Mouse (Mus musculus): ENCODE results near the gene Tnfrsf21. TPM values are rescaled to one million over a fixed set of nuclear protein-coding genes. Genes with fewer than 3 reads are reported as not detected.

Gene Tnfrsf21
- polyA plus RNA-seq, 1 experiment from 2014 or later, result 45.3 TPM

- H3K4me2 ChIP-seq (ENCODE audit: low read length), result no peak overlapping the region
- H3K9ac ChIP-seq (ENCODE audit: low read length), result no peak overlapping the region
- ATAC-seq, result no peak
These were observed 28.7 kb upstream of the Tnfrsf21 start for GRCm38 (mm10) chr17:42987692-42988091.

GRCm38 (mm10) chr17:42989981-42990380 lies 26.4 kb upstream of the Tnfrsf21 start:
- no peak for ATAC-seq
- Histone ChIP-seq H3K9me3 (replicated peaks; ENCODE audit: control insufficient read depth, low read length) (no peaks in the 10 kb centered on the region), H3K36me3 (ENCODE audit: control insufficient read depth, insufficient read depth, low read length) (no peaks in the 10 kb centered on the region), H3K4me2 (ENCODE audit: low read length) (no peak overlapping the region), H3K4me1 (ENCODE audit: control insufficient read depth, insufficient read depth, low read length) (no peaks in the 10 kb centered on the region), H3K9ac (ENCODE audit: low read length) (no peak overlapping the region), H3K27me3 (replicated peaks; ENCODE audit: control insufficient read depth, insufficient read depth, low read length) (no peaks in the 10 kb centered on the region), H3K4me3 (ENCODE audit: low read depth, low read length) (no peak overlapping the region), H3K27ac (ENCODE audit: low read depth, low read length) (no peak overlapping the region)
- no peak for DNase-seq (ENCODE audit: low spot score)
- 89% methylated on average over 4 of the region's 4 CpGs for WGBS

More at GRCm38 (mm10) chr17:42987692-42988091, 28.7 kb upstream of the Tnfrsf21 start:
- Histone ChIP-seq H3K27ac (ENCODE audit: low read depth, low read length) (no peak overlapping the region), H3K4me3 (ENCODE audit: low read depth, low read length) (no peak overlapping the region), H3K4me1 (ENCODE audit: control insufficient read depth, insufficient read depth, low read length) (no peaks in the 10 kb centered on the region), H3K9me3 (replicated peaks; ENCODE audit: control insufficient read depth, low read length) (no peaks in the 10 kb centered on the region), H3K36me3 (ENCODE audit: control insufficient read depth, insufficient read depth, low read length) (no peaks in the 10 kb centered on the region), H3K27me3 (replicated peaks; ENCODE audit: control insufficient read depth, insufficient read depth, low read length) (no peaks in the 10 kb centered on the region)
- WGBS, result 26% methylated on average over 4 of the region's 4 CpGs
- DNase-seq (ENCODE audit: low spot score), result no peak

GRCm38 (mm10) chr17:42991112-42991511 lies 25.2 kb upstream of the Tnfrsf21 start:
- Histone ChIP-seq H3K4me3 (ENCODE audit: low read depth, low read length) (no peak overlapping the region), H3K9ac (ENCODE audit: low read length) (no peak overlapping the region), H3K4me2 (ENCODE audit: low read length) (no peak overlapping the region), H3K27ac (ENCODE audit: low read depth, low read length) (no peak overlapping the region), H3K36me3 (ENCODE audit: control insufficient read depth, insufficient read depth, low read length) (no peaks in the 10 kb centered on the region), H3K4me1 (ENCODE audit: control insufficient read depth, insufficient read depth, low read length) (no peaks in the 10 kb centered on the region), H3K27me3 (replicated peaks; ENCODE audit: control insufficient read depth, insufficient read depth, low read length) (no peaks in the 10 kb centered on the region), H3K9me3 (replicated peaks; ENCODE audit: control insufficient read depth, low read length) (no peaks in the 10 kb centered on the region)
- WGBS, result 55% methylated on average over 11 of the region's 11 CpGs
- ATAC-seq, result no peak
- no peak for DNase-seq (ENCODE audit: low spot score)

GRCm38 (mm10) chr17:42999446-42999977 lies 16.8 kb upstream of the Tnfrsf21 start:
- ATAC-seq, result no peak

GRCm38 (mm10) chr17:43000598-43000997 lies 15.8 kb upstream of the Tnfrsf21 start:
- 87% methylated on average over 7 of the region's 7 CpGs for WGBS
- no peak overlapping the region for H3K4me3 ChIP-seq (ENCODE audit: low read depth, low read length)

More at GRCm38 (mm10) chr17:42999446-42999977, 16.8 kb upstream of the Tnfrsf21 start:
- H3K9ac ChIP-seq (ENCODE audit: low read length), result no peak overlapping the region
- no peak overlapping the region for H3K27ac ChIP-seq (ENCODE audit: low read depth, low read length)
- 73% methylated on average over 7 of the region's 7 CpGs for WGBS
- no peaks in the 10 kb centered on the region for H3K27me3 ChIP-seq (replicated peaks; ENCODE audit: control insufficient read depth, insufficient read depth, low read length)
- H3K4me1 ChIP-seq (ENCODE audit: control insufficient read depth, insufficient read depth, low read length), result no peaks in the 10 kb centered on the region
- no peak overlapping the region for H3K4me3 ChIP-seq (ENCODE audit: low read depth, low read length)
- no peaks in the 10 kb centered on the region for H3K36me3 ChIP-seq (ENCODE audit: control insufficient read depth, insufficient read depth, low read length)
- H3K4me2 ChIP-seq (ENCODE audit: low read length), result no peak overlapping the region
- no peaks in the 10 kb centered on the region for H3K9me3 ChIP-seq (replicated peaks; ENCODE audit: control insufficient read depth, low read length)
- no peak for DNase-seq (ENCODE audit: low spot score)

GRCm38 (mm10) chr17:43012718-43013117 lies 3.6 kb upstream of the Tnfrsf21 start:
- DNase-seq (ENCODE audit: low spot score) (peak; percentile 82), ATAC-seq (no peak)
- 20% methylated on average over 6 of the region's 6 CpGs for WGBS
- H3K27ac ChIP-seq (ENCODE audit: low read depth, low read length), result no peak overlapping the region
- H3K9ac ChIP-seq (ENCODE audit: low read length), result no peak overlapping the region
- H3K4me2 ChIP-seq (ENCODE audit: low read length), result no peak overlapping the region
- H3K27me3 ChIP-seq (replicated peaks; ENCODE audit: control insufficient read depth, insufficient read depth, low read length), result no peaks in the 10 kb centered on the region
- H3K36me3 ChIP-seq (ENCODE audit: control insufficient read depth, insufficient read depth, low read length), result no peaks in the 10 kb centered on the region
- H3K4me3 ChIP-seq (ENCODE audit: low read depth, low read length), result no peak overlapping the region
- no peaks in the 10 kb centered on the region for H3K9me3 ChIP-seq (replicated peaks; ENCODE audit: control insufficient read depth, low read length)
- no peaks in the 10 kb centered on the region for H3K4me1 ChIP-seq (ENCODE audit: control insufficient read depth, insufficient read depth, low read length)

More at GRCm38 (mm10) chr17:43000598-43000997, 15.8 kb upstream of the Tnfrsf21 start:
- Histone ChIP-seq H3K9ac (ENCODE audit: low read length) (no peak overlapping the region), H3K4me1 (ENCODE audit: control insufficient read depth, insufficient read depth, low read length) (no peaks in the 10 kb centered on the region), H3K27me3 (replicated peaks; ENCODE audit: control insufficient read depth, insufficient read depth, low read length) (no peaks in the 10 kb centered on the region), H3K27ac (ENCODE audit: low read depth, low read length) (no peak overlapping the region), H3K9me3 (replicated peaks; ENCODE audit: control insufficient read depth, low read length) (no peaks in the 10 kb centered on the region), H3K4me2 (ENCODE audit: low read length) (no peak overlapping the region), H3K36me3 (ENCODE audit: control insufficient read depth, insufficient read depth, low read length) (no peaks in the 10 kb centered on the region)
- no peak for DNase-seq (ENCODE audit: low spot score)
- ATAC-seq, result no peak

- peak; percentile 74 for DNase-seq (ENCODE audit: low spot score)
- no peaks in the 10 kb centered on the region for H3K27me3 ChIP-seq (replicated peaks; ENCODE audit: control insufficient read depth, insufficient read depth, low read length)
- no peaks in the 10 kb centered on the region for H3K9me3 ChIP-seq (replicated peaks; ENCODE audit: control insufficient read depth, low read length)
- peaks cover 5% of the 10 kb centered on the region; the same call in 1 of the 2 replicates for H3K36me3 ChIP-seq (ENCODE audit: control insufficient read depth, insufficient read depth, low read length)
- H3K27ac ChIP-seq (ENCODE audit: low read depth, low read length), result peak overlapping the region; percentile 95
- H3K4me3 ChIP-seq (ENCODE audit: low read depth, low read length), result peak overlapping the region; percentile 78
- H3K4me1 ChIP-seq (ENCODE audit: control insufficient read depth, insufficient read depth, low read length), result peaks cover 10% of the 10 kb centered on the region
- H3K4me2 ChIP-seq (ENCODE audit: low read length), result peak overlapping the region; percentile 62
- H3K9ac ChIP-seq (ENCODE audit: low read length), result peak overlapping the region; percentile 97
- under 1% methylated on average over 39 of the region's 40 CpGs for WGBS
- peak; percentile 42 for ATAC-seq
These were observed 1.1 kb downstream of the Tnfrsf21 start for GRCm38 (mm10) chr17:43017341-43018052.

- H3K36me3 ChIP-seq (ENCODE audit: control insufficient read depth, insufficient read depth, low read length), result peaks cover 8% of the 10 kb centered on the region; the same call in 1 of the 2 replicates
- DNase-seq (ENCODE audit: low spot score) (peak; percentile 31), ATAC-seq (no peak)
- no peaks in the 10 kb centered on the region for H3K27me3 ChIP-seq (replicated peaks; ENCODE audit: control insufficient read depth, insufficient read depth, low read length)
- H3K4me3 ChIP-seq (ENCODE audit: low read depth, low read length), result peak overlapping the region; percentile 78
- peaks cover 10% of the 10 kb centered on the region for H3K4me1 ChIP-seq (ENCODE audit: control insufficient read depth, insufficient read depth, low read length)
- peak overlapping the region; percentile 62 for H3K4me2 ChIP-seq (ENCODE audit: low read length)
- H3K9me3 ChIP-seq (replicated peaks; ENCODE audit: control insufficient read depth, low read length), result no peaks in the 10 kb centered on the region
- peak overlapping the region; percentile 97 for H3K9ac ChIP-seq (ENCODE audit: low read length)
- peak overlapping the region; percentile 95 for H3K27ac ChIP-seq (ENCODE audit: low read depth, low read length)
These were observed 1.7 kb downstream of the Tnfrsf21 start for GRCm38 (mm10) chr17:43018071-43018470.

- Histone ChIP-seq H3K4me1 (ENCODE audit: control insufficient read depth, insufficient read depth, low read length) (peaks cover 10% of the 10 kb centered on the region), H3K4me3 (ENCODE audit: low read depth, low read length) (no peak overlapping the region)
- no peak for ATAC-seq
These were observed 3.3 kb downstream of the Tnfrsf21 start for GRCm38 (mm10) chr17:43019660-43020059.

More at GRCm38 (mm10) chr17:43019660-43020059, 3.3 kb downstream of the Tnfrsf21 start:
- no peaks in the 10 kb centered on the region for H3K27me3 ChIP-seq (replicated peaks; ENCODE audit: control insufficient read depth, insufficient read depth, low read length)
- peaks cover 8% of the 10 kb centered on the region; the same call in 1 of the 2 replicates for H3K36me3 ChIP-seq (ENCODE audit: control insufficient read depth, insufficient read depth, low read length)
- no peak overlapping the region for H3K9ac ChIP-seq (ENCODE audit: low read length)
- no peaks in the 10 kb centered on the region for H3K9me3 ChIP-seq (replicated peaks; ENCODE audit: control insufficient read depth, low read length)
- 93% methylated on average over 9 of the region's 9 CpGs for WGBS
- H3K4me2 ChIP-seq (ENCODE audit: low read length), result no peak overlapping the region
- no peak for DNase-seq (ENCODE audit: low spot score)
- no peak overlapping the region for H3K27ac ChIP-seq (ENCODE audit: low read depth, low read length)
